Mouse (Mus musculus) liver, embryonic 14.5 days (tissue): ENCODE measurements at regions not wholly inside any gene's neighbourhood (a gene's known extent, or its start where the extent isn't known, plus 50 kb on each side); places are given as distances from the start of the nearest gene placed in this dataset.

Experiments
- CTCF ChIP-seq: IDR thresholded peaks from 2 replicates; pipeline ENCODE4 v1.5.1; 2016; ENCODE audit warnings: antibody characterized with exemption, low read depth, control low read depth
- EP300 ChIP-seq: IDR thresholded peaks from 2 replicates; pipeline ENCODE4 v1.6.1; 2016; ENCODE audit warnings: antibody characterized with exemption, low read depth

- TF ChIP-seq EP300 (no peak), CTCF (no peak)
Observed at GRCm38 (mm10) chr10:117575404-117576153, 53.7 kb upstream of the Cpm start.
